Mouse (Mus musculus): ENCODE results near the gene Tubb2b.

Tubb2b gene

GRCm38 (mm10) chr13:34136605-34137004 is 6.3 kb upstream of the Tubb2b start:
- DNase-seq (ENCODE audit: low read depth, low spot score): no peak

GRCm38 (mm10) chr13:34134276-34134675 is 4.0 kb upstream of the Tubb2b start:
- no peak for DNase-seq (ENCODE audit: low read depth, low spot score)

- DNase-seq (ENCODE audit: low read depth, low spot score): no peak
Observed at GRCm38 (mm10) chr13:34133326-34134071, 3.2 kb upstream of the Tubb2b start.

- no peak for DNase-seq (ENCODE audit: low read depth, low spot score)
Observed at GRCm38 (mm10) chr13:34132875-34133274, 2.6 kb upstream of the Tubb2b start.

GRCm38 (mm10) chr13:34132299-34132698 is 2.0 kb upstream of the Tubb2b start:
- DNase-seq (ENCODE audit: low read depth, low spot score): peak; percentile 18

- peak; percentile 67 for DNase-seq (ENCODE audit: low read depth, low spot score)
Observed at GRCm38 (mm10) chr13:34131708-34132060, 1.4 kb upstream of the Tubb2b start.

- DNase-seq (ENCODE audit: low read depth, low spot score): peak; percentile 76
Observed at GRCm38 (mm10) chr13:34131011-34131707, 893 bp upstream of the Tubb2b start.

- DNase-seq (ENCODE audit: low read depth, low spot score): peak; percentile 58
Observed at GRCm38 (mm10) chr13:34129485-34130225, 611 bp downstream of the Tubb2b start.

- no peak for DNase-seq (ENCODE audit: low read depth, low spot score)
Observed at GRCm38 (mm10) chr13:34128276-34129114, 1.8 kb downstream of the Tubb2b start.

GRCm38 (mm10) chr13:34125711-34126110 is 4.6 kb downstream of the Tubb2b start:
- no peak for DNase-seq (ENCODE audit: low read depth, low spot score)

- no peak for DNase-seq (ENCODE audit: low read depth, low spot score)
Observed at GRCm38 (mm10) chr13:34120536-34120935, 9.7 kb downstream of the Tubb2b start.

- DNase-seq (ENCODE audit: low read depth, low spot score): no peak
Observed at GRCm38 (mm10) chr13:34119406-34119805, 10.9 kb downstream of the Tubb2b start.

GRCm38 (mm10) chr13:34118816-34119215 is 11.4 kb downstream of the Tubb2b start:
- no peak for DNase-seq (ENCODE audit: low read depth, low spot score)

GRCm38 (mm10) chr13:34116508-34116907 is 13.8 kb downstream of the Tubb2b start:
- DNase-seq (ENCODE audit: low read depth, low spot score): no peak

- peak; percentile 16 for DNase-seq (ENCODE audit: low read depth, low spot score)
Observed at GRCm38 (mm10) chr13:34114654-34115053, 15.6 kb downstream of the Tubb2b start.

- no peak for DNase-seq (ENCODE audit: low read depth, low spot score)
Observed at GRCm38 (mm10) chr13:34113086-34113485, 17.2 kb downstream of the Tubb2b start.

GRCm38 (mm10) chr13:34112369-34113081 is 17.7 kb downstream of the Tubb2b start:
- DNase-seq (ENCODE audit: low read depth, low spot score): no peak

- DNase-seq (ENCODE audit: low read depth, low spot score): no peak
Observed at GRCm38 (mm10) chr13:34111878-34112277, 18.4 kb downstream of the Tubb2b start.

GRCm38 (mm10) chr13:34111019-34111418 is 19.2 kb downstream of the Tubb2b start:
- no peak for DNase-seq (ENCODE audit: low read depth, low spot score)

- no peak for DNase-seq (ENCODE audit: low read depth, low spot score)
Observed at GRCm38 (mm10) chr13:34109677-34110058, 20.6 kb downstream of the Tubb2b start.

Data from CD4-positive helper T cell, adult 2 months (primary cell).